Mouse (Mus musculus): ENCODE results near the gene Cd300ld4. TPM values are rescaled to one million over a fixed set of nuclear protein-coding genes. Genes with fewer than 3 reads are reported as not detected.
"Not testable (repeated sequence)": the region's sequence is repeated elsewhere in the genome, so short reads cannot be mapped to it uniquely, and the experiment has no call there.

Cd300ld4 gene
- under 1 TPM in 1 of 2 experiments, not detected in 1; 0.74 TPM for total RNA-seq (2021)
- long read RNA-seq, experiment 1, result 0 reads
- long read RNA-seq, experiment 2, result 0 reads

- not testable (repeated sequence) for DNase-seq (ENCODE audit: low spot score in 2 of 2)
These were observed at the start of gene Cd300ld4 for GRCm38 (mm10) chr11:115026912-115027311. Gene Cd300ld4, minus strand, starts transcription at chr11:115027012.

- no peak for DNase-seq (ENCODE audit: low spot score in 2 of 2)
These were observed 49.0 kb upstream of the Cd300ld4 start for GRCm38 (mm10) chr11:115075859-115076258.

- DNase-seq (ENCODE audit: low spot score in 2 of 2), result no peak
These were observed 48.6 kb upstream of the Cd300ld4 start for GRCm38 (mm10) chr11:115075407-115075806.

- DNase-seq (ENCODE audit: low spot score in 2 of 2), result no peak
These were observed 46.2 kb upstream of the Cd300ld4 start for GRCm38 (mm10) chr11:115073002-115073401.

GRCm38 (mm10) chr11:115071631-115072294 lies 45.0 kb upstream of the Cd300ld4 start:
- DNase-seq (ENCODE audit: low spot score in 2 of 2), result peak; percentile 25 to 42

GRCm38 (mm10) chr11:115071015-115071551 lies 44.3 kb upstream of the Cd300ld4 start:
- no peak for DNase-seq (ENCODE audit: low spot score in 2 of 2)

- no peak for DNase-seq (ENCODE audit: low spot score in 2 of 2)
These were observed 40.0 kb upstream of the Cd300ld4 start for GRCm38 (mm10) chr11:115066768-115067167.

- DNase-seq (ENCODE audit: low spot score in 2 of 2), result no peak
These were observed 35.3 kb upstream of the Cd300ld4 start, which contains the start of gene Cd300e for GRCm38 (mm10) chr11:115062077-115062476. Gene Cd300e, minus strand, starts transcription at chr11:115062177.

GRCm38 (mm10) chr11:115059797-115060196 lies 33.0 kb upstream of the Cd300ld4 start:
- DNase-seq (ENCODE audit: low spot score in 2 of 2), result no peak

GRCm38 (mm10) chr11:115058701-115059100 lies 31.9 kb upstream of the Cd300ld4 start:
- no peak for DNase-seq (ENCODE audit: low spot score in 2 of 2)

- no peak for DNase-seq (ENCODE audit: low spot score in 2 of 2)
These were observed 27.7 kb upstream of the Cd300ld4 start for GRCm38 (mm10) chr11:115054537-115054936.

GRCm38 (mm10) chr11:115052991-115053390 lies 26.2 kb upstream of the Cd300ld4 start:
- DNase-seq (ENCODE audit: low spot score in 2 of 2), result no peak

- peak in 1 of 2 experiments; percentile 21 for DNase-seq (ENCODE audit: low spot score in 2 of 2)
These were observed 25.4 kb upstream of the Cd300ld4 start for GRCm38 (mm10) chr11:115052206-115052605.

- DNase-seq (ENCODE audit: low spot score in 2 of 2), result peak in 1 of 2 experiments; percentile 12
These were observed 22.6 kb upstream of the Cd300ld4 start for GRCm38 (mm10) chr11:115049282-115049895.

- DNase-seq (ENCODE audit: low spot score in 2 of 2), result peak in 1 of 2 experiments; percentile 7
These were observed 21.4 kb upstream of the Cd300ld4 start, which contains the start of gene Cd300ld3 for GRCm38 (mm10) chr11:115048259-115048658. Gene Cd300ld3, minus strand, starts transcription at chr11:115048409.

- DNase-seq (ENCODE audit: low spot score in 2 of 2), result not testable (repeated sequence)
These were observed 10.9 kb upstream of the Cd300ld4 start, which contains the start of gene Cd300ld5 for GRCm38 (mm10) chr11:115037669-115038068. Gene Cd300ld5, minus strand, starts transcription at chr11:115037769.

- DNase-seq (ENCODE audit: low spot score in 2 of 2), result not testable (repeated sequence)
These were observed 10.7 kb downstream of the Cd300ld4 start, which contains the start of gene Cd300ld2 for GRCm38 (mm10) chr11:115016093-115016492. Gene Cd300ld2, minus strand, starts transcription at chr11:115016193.

GRCm38 (mm10) chr11:115004070-115004469 lies 22.7 kb downstream of the Cd300ld4 start:
- DNase-seq (ENCODE audit: low spot score in 2 of 2), result no peak

- no peak for DNase-seq (ENCODE audit: low spot score in 2 of 2)
These were observed 25.3 kb downstream of the Cd300ld4 start, which contains the start of gene Cd300c2 for GRCm38 (mm10) chr11:115001474-115002040. Gene Cd300c2, minus strand, starts transcription at chr11:115001880.

GRCm38 (mm10) chr11:114989793-114990192 lies 37.0 kb downstream of the Cd300ld4 start, which contains the start of gene Cd300ld:
Gene Cd300ld, minus strand, starts transcription at chr11:114989922.
- no peak for DNase-seq (ENCODE audit: low spot score in 2 of 2)

- DNase-seq (ENCODE audit: low spot score in 2 of 2), result no peak
These were observed 44.9 kb downstream of the Cd300ld4 start for GRCm38 (mm10) chr11:114981866-114982265.

Measured in adrenal gland, adult 18-20 months (tissue).